Mouse (Mus musculus) T-cell, adult 2 months (primary cell): ENCODE results near the gene Odf3l2.

Experiments
- DNase-seq: peaks from one replicate; pipeline ENCODE4 v3.0.0; 2022; ENCODE audit warnings: low spot score

Odf3l2 gene

DNA sequence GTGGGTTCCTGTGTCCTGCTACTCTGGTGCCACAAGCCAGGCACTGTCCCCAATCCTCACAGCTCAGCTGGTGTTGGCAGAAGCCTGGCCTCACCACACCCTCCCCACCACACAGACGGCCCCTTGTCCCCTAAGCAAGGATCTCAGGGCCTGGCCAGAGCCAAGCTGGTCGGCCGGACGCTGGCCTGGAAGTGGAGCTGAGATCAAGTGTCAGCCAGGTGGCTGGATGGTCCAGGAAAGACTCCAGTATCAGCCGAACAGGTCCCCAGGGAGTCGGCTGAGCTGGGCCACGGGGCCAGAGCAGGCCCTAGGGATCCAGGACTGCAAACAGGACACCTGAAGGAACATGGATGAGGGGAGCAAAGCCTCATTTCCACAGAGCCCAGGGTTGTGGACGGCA is at the start of gene Odf3l2:
Odf3l2 (minus strand) TSS at position 28 of the 400 bp plus-strand sequence.
- DNase-seq, result no peak

- no peak for DNase-seq
Observed at GRCm38 (mm10) chr10:79694379-79694655, 48.8 kb upstream of the Odf3l2 start.

DNA sequence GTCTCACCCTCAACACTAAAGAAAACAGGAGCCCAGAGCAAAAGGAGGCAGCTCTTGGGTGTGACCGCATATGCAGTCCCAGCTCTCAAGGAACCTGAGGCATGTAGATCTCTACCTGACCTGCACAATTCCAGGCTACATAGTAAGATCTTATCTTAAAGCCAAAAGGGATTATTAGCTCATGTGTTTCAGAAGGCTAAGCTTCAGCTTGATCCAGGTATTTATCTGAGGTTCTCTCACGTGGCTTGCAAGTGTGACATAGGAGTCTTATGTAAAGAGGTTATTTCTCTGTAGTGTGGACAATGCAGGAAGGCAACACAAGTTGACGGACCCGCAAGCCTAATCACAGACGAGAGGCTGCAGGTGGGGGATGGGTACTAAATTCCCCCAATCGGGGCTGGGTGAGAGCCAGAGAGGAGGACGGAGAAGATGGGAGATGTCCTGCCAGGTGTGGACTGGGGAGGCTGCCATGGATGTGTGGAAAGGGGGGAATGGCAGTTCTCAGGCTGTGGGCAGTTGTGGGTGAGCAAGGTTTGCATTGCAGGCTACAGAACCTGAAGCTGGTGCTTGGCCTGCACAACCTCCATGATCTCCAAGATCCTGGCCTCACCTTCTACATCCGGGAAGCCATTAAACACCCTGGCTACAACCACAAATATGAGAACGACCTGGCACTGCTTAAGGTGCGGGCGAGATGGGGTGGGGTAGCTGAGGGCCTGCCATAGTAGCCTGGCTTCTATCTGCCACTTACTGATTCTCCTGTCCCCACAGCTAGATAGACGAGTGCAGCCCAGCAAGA is 48.2 kb upstream of the Odf3l2 start:
- no peak for DNase-seq

- DNase-seq, result peak; percentile 45
Observed at GRCm38 (mm10) chr10:79691986-79692548, 46.5 kb upstream of the Odf3l2 start.

- DNase-seq, result no peak
Observed at GRCm38 (mm10) chr10:79689178-79689577, 43.6 kb upstream of the Odf3l2 start.

- no peak for DNase-seq
Observed at GRCm38 (mm10) chr10:79688720-79689119, 43.2 kb upstream of the Odf3l2 start, which contains the start of gene Gzmm. TSS of gene Gzmm (plus strand) at chr10:79689020.

DNA sequence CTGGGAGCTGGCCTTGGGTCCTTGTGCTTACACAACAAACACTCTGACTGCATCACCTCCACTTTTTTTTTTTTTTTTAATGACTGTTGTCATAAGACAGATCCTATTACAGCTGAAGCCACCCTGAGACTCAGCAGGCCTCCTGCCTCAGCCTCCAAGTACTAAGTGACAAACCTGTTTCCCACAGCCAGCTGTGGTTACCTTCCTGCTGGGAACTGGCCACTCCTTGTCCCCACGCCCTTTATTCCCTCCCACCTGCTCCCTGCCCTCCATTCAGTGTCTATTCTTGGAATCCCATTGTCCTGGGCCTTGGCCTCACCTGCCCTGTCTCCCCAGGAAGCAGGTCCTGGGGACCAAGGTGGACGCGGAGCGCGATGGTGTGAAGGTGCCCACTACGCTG is 42.0 kb upstream of the Odf3l2 start:
- DNase-seq, result no peak

DNA sequence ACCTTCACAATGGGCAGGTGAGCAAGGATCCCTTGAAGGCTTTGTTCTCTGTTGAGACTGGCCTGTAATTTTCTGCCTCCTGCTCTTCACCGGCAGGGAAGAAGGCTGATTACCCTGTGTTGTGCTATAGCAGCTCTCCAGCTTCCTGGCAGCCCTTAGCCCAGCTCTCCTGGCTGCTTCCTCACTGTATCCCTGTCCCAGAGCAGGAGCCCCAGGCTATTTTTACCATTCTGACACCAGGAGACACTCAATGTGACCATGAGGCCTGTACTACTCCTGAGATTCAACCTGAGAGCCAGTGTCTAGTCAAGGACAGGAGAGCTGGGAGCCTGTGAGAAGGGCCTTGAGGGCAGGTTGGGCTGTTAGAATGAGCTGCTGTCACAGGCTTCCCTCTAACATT is 41.2 kb upstream of the Odf3l2 start:
- no peak for DNase-seq

DNA sequence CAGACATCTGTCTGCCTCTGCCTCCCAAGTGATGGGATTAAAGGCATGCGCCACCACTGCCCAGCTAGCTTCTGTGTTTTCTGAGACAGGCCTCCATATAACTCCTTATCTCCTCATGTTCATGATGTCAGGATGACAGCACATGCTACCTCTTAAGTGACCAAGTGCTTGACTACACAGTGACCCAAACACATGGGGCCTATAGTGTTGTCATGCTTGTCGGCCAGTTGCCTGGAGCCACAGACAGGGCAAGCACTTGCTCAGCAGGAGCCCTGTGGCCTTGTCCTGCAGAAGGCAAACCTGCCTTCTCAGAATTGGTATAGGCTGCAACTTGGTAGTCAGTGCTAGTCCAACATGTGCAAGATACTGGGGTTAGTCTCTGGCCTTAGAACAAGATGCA is 40.7 kb upstream of the Odf3l2 start:
- no peak for DNase-seq

- no peak for DNase-seq
Observed at GRCm38 (mm10) chr10:79684770-79685600, 39.4 kb upstream of the Odf3l2 start.

DNA sequence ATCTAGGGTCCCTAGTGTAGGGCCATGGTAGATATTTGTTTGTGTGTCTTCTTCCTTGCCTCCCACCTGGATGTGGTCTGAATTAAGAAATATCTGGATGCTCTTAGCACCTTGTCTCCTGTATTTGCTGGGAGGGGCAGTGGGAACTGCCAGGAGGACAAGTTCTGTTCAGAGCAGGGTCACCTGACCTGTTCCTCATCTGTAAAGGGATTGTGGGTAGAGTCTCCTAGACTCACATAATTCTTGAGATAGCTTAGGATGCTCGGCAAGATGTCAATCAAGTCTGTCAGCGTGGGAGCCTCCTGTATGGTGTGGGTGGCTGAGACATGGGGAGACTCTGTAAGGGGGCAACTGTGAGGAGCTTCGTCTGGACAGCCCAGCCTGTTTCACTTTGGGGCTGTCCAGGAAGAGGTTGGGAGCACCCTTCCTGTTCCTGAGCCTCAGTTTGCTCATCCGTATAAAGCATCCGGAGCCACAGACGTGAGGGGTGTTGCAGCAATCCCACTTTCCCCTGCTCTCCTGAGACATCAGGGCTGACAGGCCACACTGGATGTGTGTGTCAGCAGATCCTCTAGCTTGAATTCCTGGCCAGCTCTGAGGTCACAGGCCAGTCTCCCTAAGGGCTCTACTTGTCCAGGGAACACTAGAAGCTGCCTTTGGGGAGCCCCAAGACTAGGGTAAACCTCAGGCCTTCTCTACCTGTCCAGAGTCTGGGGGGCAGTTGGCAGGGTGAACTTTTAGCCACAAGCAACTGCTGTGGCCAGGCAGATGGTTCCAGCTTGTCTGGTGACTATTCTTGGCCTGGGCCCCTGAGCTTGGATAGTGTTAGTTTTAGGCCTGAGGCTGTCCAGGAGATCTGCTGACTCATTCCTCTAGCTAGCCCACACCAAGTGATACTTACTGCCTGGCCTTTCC is 38.4 kb upstream of the Odf3l2 start:
- no peak for DNase-seq

GRCm38 (mm10) chr10:79682916-79683582 is 37.5 kb upstream of the Odf3l2 start:
- DNase-seq, result peak; percentile 31

GRCm38 (mm10) chr10:79682551-79682915 is 37.0 kb upstream of the Odf3l2 start:
- no peak for DNase-seq

DNA sequence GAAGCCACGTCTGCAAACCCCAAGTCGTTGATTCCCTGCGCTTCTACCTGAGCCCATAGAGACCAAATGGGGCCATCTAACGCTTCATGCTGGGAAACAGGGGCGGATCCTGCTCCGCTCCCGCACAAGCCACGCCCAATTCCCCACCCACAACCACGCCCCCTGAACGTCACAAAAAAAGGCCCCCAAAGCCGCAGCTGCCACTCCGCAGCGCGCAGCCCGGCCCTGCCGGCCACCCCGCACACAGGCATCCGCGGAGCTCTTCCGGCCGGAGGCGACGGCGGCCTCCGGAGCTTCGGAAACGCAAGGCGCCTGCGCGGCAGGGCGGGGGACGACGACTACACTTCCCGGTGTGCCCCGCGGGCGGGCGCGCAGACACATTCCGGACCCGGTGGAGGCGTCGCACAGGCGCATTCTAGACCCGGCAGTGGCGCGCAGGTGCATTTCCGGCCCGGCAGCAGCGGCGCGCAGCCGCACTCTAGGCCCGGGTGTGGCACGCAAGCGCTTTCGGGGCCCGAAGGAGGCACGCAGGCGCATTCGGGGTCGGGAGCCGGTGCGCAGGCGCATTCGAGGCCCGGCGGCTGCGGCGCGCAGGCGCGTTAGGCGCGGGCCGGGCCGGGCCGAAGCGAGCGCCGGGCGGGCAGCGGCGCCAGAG is 36.2 kb upstream of the Odf3l2 start, which contains the start of gene Cdc34:
Cdc34 (plus strand) TSS at position 605 of the 655 bp plus-strand sequence.
- peak; percentile 100 for DNase-seq

DNA sequence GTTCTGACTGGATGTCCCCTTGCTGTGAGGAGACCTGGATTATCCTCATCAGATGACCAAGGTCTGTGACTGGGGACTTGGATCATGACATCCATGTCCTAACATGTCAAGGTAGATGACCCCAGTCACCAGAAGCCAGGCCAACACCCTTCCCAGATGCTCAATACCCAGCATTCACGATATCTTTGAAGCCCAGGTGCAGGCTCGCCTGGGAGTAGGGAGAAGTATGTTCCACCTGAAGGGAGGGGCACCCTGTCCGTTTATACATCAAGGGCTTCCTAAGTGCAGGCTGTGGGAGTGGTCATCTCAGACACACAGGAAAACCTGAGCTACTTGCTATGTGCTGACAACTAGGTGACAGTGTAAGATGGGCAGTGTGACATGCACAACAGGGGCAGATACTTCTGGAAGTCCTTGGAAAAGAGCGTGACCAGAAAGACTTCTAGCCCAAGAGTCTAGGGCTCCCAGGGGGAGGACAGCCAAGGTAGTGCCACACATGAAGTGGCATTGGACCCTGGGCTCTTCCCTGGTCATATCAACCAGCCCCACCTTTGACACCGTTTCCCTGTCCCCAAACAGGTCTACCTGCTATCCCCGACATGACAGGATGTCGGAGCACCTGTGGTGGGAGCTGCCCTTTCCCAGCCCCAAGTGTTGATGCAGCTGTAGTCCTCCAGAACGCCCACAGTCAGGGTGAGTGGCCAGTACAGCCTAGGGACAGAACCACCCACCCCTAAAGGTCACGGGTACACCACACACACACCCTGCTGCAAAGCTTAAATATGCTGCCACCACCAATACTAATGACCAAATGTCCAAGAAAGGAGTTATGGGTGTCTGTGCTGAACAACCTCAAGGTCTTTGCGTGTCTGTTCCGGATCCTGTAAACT is 35.3 kb upstream of the Odf3l2 start:
- DNase-seq, result no peak

DNA sequence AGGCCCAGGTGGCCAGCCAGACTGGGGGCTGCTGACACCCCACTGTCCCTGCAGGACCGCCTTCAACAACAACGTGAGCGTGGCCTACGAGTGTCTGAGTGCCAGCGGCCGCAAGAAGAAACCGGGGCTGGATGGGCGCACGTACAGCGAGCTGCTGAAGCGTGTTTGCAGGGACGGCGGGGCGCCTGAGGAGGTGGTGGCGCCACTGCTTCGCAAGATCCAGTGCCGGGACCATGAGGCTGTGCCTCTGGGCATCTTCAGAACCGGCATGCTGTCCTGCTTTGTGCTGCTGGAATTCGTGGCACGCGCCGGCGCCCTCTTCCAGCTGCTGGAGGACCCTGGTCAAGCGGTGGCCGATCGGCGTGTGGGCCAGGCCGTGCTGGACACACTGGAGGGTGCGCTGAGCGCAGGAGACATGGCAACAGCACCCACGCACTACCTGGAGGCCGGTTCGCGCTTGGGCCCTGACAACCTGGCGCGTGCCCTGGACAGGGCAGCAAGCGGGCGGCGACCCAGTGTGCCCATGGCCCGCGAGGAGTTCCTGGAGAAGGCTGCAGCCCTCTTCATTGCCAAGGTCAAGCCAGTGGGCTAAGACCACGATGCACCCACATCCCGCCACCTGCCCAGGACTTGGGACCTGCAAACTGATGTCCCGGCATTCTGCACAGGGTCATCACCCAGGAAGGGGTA is 30.0 kb upstream of the Odf3l2 start:
- DNase-seq, result no peak

GRCm38 (mm10) chr10:79673054-79673453 is 27.5 kb upstream of the Odf3l2 start:
- no peak for DNase-seq

- DNase-seq, result no peak
Observed at GRCm38 (mm10) chr10:79672088-79672455, 26.5 kb upstream of the Odf3l2 start.

DNA sequence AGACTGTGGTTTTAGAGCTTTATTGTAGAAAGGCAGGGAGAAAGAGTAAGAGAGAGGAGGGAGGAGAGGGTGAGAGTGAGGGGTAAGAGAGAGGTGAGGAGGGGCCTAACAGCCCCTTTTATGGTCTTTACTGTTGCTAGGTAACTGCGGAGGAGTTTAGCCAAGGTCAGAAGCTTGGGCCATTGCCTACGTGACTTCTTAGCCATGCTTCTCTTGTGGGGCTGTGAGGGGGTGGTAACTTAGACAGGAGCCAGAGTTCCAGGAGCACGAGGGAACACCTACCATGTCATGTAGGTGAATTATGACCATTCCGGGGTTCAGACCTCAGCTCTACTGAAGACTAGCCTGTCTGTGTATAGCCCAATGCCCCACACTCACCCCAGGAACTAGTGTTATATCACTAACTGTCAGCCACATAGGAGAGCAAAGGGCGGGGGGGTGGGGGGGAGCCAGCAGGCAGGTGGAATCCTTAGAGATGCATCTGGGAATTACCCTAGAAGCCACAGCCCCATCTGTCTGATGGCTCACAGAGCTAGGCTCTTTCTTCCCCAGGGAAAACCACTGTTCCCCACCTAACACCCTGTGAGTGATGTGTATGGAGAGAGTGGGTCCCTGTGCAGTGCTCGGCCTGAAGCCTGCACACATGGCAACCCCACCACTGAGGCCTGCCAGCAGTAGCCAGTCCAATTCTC is 26.0 kb upstream of the Odf3l2 start:
- no peak for DNase-seq
